Mouse (Mus musculus) thymus, adult 2 months (tissue): ENCODE measurements around the gene Cnih1.

Source experiments
- CTCF ChIP-seq: fragments of 200-500 bp; IDR thresholded peaks from 2 replicates; pipeline ENCODE4 v1.5.1; 2012; ENCODE audit warnings: mild to moderate bottlenecking, control low read depth, low read length, moderate library complexity, borderline replicate concordance; ENCODE audit not compliant: control insufficient read depth, poor library complexity, insufficient read depth; ENCODE audit errors: extremely low read depth
- POLR2A ChIP-seq: fragments of 200-500 bp; IDR thresholded peaks from 2 replicates; pipeline ENCODE4 v1.6.1; 2012; ENCODE audit warnings: mild to moderate bottlenecking, low read length, control low read depth, moderate library complexity; ENCODE audit not compliant: control insufficient read depth, poor library complexity, insufficient read depth; ENCODE audit errors: extremely low read depth

DNA sequence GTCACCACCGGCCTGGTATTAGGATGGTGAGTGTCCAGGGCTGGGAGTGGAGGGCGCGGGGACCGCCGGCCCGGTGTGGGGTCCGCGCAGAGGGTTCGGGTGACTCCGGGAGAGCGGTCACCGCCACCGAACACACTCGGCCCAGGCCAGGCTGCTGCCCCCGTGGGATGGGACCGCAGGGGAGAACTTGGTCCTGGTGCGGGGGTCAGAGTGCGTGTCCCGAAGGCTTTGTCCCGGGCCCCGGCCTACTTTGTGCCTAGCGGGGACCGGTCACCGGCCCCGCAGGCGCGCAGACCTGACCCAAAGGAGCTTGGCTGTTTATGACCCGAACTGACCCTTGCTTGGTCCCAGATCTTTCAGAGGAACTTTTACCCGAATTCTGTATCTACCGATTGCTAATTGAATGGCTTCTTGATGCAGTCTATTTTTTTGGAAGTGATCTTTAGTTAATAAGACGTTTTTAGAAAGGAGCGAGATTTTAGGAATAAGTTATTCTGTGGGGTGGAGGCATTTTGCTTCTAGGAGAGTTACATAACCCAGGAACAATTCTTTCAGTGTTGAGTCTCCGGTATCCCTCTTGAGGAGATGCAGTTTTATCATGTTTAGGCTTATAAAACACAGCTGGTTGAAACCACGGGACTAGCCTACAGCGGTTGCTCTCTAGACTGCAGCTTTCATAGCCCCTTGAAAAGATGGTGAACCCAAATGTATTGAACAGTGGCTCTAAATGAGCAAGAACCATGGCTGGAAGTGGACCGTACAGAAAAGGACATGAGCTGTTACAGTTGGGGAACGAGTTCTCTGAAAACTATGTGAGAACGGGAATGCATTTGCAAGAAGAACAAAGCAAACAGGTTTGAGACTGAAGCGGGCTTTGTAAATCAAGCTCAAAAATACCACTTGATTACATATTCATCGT lies 44.4 kb upstream of the Cnih1 start:
- no peak for TF ChIP-seq POLR2A
- TF ChIP-seq CTCF: no peak
